Mouse (Mus musculus) forebrain, embryonic 16.5 days (tissue): Measurements from ENCODE around the gene Ltbp1. TPM values are rescaled to one million over a fixed set of nuclear protein-coding genes. Genes with fewer than 3 reads are reported as not detected.

Experiments used
- ATAC-seq: fragments of 200-750 bp; cut with Nextera tagmentation; 2 replicates; pipeline ENCODE4 v1.8.0; 2017; ENCODE audit warnings: mild to moderate bottlenecking, moderate library complexity
- H3K27ac ChIP-seq: fragments of 300-500 bp; sonication (generic); 2 replicates; pipeline ENCODE4 v1.5.1; 2014; ENCODE audit warnings: low read length, control low read depth
- H3K27me3 ChIP-seq: fragments of 300-500 bp; sonication (generic); replicated peaks from 2 replicates; pipeline ENCODE4 v1.6.1; 2014; ENCODE audit warnings: low read length; ENCODE audit not compliant: control insufficient read depth, insufficient read depth
- H3K36me3 ChIP-seq: fragments of 300-500 bp; sonication (generic); 2 replicates; pipeline ENCODE4 v1.6.1; 2014; ENCODE audit not compliant: control insufficient read depth, insufficient read depth
- H3K4me1 ChIP-seq: fragments of 300-500 bp; sonication (generic); replicated peaks from 2 replicates; pipeline ENCODE4 v1.6.1; 2014; ENCODE audit warnings: low read length; ENCODE audit not compliant: control insufficient read depth, insufficient read depth
- H3K4me2 ChIP-seq: fragments of 300-500 bp; sonication (generic); 2 replicates; pipeline ENCODE4 v1.6.1; 2014; ENCODE audit warnings: mild to moderate bottlenecking, low read length, control low read depth
- H3K4me3 ChIP-seq: fragments of 300-500 bp; sonication (generic); replicated peaks from 2 replicates; pipeline ENCODE4 v1.5.1; 2014; ENCODE audit warnings: mild to moderate bottlenecking, low read length, control low read depth
- H3K9ac ChIP-seq: fragments of 300-500 bp; sonication (generic); replicated peaks from 2 replicates; pipeline ENCODE4 v1.6.1; 2014; ENCODE audit warnings: low read depth, low read length, control low read depth
- H3K9me3 ChIP-seq: fragments of 300-500 bp; sonication (generic); 2 replicates; pipeline ENCODE4 v1.6.1; 2016; ENCODE audit warnings: low read length; ENCODE audit not compliant: control insufficient read depth
- WGBS: fragments of 180-500 bp; shearing (Covaris S2); extraction: QIAGEN DNeasy Blood & Tissue Kit; methylation state at CpG from one replicate; pipeline ENCODE4 v1.1.7; 2014; 5-methylcytosine and 5-hydroxymethylcytosine counted together
- polyA plus RNA-seq: library from polyadenylated mRNA; unstranded; fragments of >200 nt; fragmentation: Nextera tagmentation; extraction: Ambion mirVana; gene quantifications from 2 replicates; pipeline ENCODE4 v1.2.1, GENCODE M21; 2015

Ltbp1 gene
- polyA plus RNA-seq, 1 experiment from 2014 or later: 2.3 TPM

GRCm38 (mm10) chr17:75071174-75071573 lies 65.8 kb downstream of the Ltbp1 start:
- no peaks in the 10 kb centered on the region for H3K36me3 ChIP-seq
- H3K9ac ChIP-seq: no peak overlapping the region
- no peak for ATAC-seq
- no peak overlapping the region for H3K4me2 ChIP-seq
- H3K4me1 ChIP-seq: no peaks in the 10 kb centered on the region
- H3K27me3 ChIP-seq: no peaks in the 10 kb centered on the region
- H3K9me3 ChIP-seq: no peaks in the 10 kb centered on the region
- WGBS: 11% methylated on average over 2 of the region's 2 CpGs
- H3K27ac ChIP-seq: no peak overlapping the region
- H3K4me3 ChIP-seq: no peak overlapping the region

GRCm38 (mm10) chr17:75071749-75072148 lies 66.4 kb downstream of the Ltbp1 start:
- ATAC-seq: no peak
- H3K9ac ChIP-seq: no peak overlapping the region
- H3K27me3 ChIP-seq: no peaks in the 10 kb centered on the region
- H3K27ac ChIP-seq: no peak overlapping the region
- H3K4me2 ChIP-seq: no peak overlapping the region
- WGBS: 91% methylated on average over 2 of the region's 2 CpGs
- no peaks in the 10 kb centered on the region for H3K36me3 ChIP-seq
- no peaks in the 10 kb centered on the region for H3K9me3 ChIP-seq
- no peaks in the 10 kb centered on the region for H3K4me1 ChIP-seq
- no peak overlapping the region for H3K4me3 ChIP-seq

- no peaks in the 10 kb centered on the region for H3K27me3 ChIP-seq
- no peak overlapping the region for H3K4me2 ChIP-seq
- no peak overlapping the region for H3K9ac ChIP-seq
- no peak overlapping the region for H3K4me3 ChIP-seq
- H3K36me3 ChIP-seq: no peaks in the 10 kb centered on the region
- WGBS: 53% methylated on average over 8 of the region's 8 CpGs
- H3K27ac ChIP-seq: no peak overlapping the region
- no peaks in the 10 kb centered on the region for H3K9me3 ChIP-seq
- ATAC-seq: no peak
- H3K4me1 ChIP-seq: no peaks in the 10 kb centered on the region
Measured at GRCm38 (mm10) chr17:75073887-75074286, 68.5 kb downstream of the Ltbp1 start.

- 73% methylated on average over 19 of the region's 19 CpGs for WGBS
- Histone ChIP-seq H3K36me3 (no peaks in the 10 kb centered on the region), H3K4me3 (no peak overlapping the region), H3K4me1 (no peaks in the 10 kb centered on the region), H3K9me3 (no peaks in the 10 kb centered on the region), H3K9ac (no peak overlapping the region), H3K27ac (no peak overlapping the region), H3K27me3 (no peaks in the 10 kb centered on the region), H3K4me2 (no peak overlapping the region)
- ATAC-seq: no peak
Measured at GRCm38 (mm10) chr17:75074978-75075699, 69.8 kb downstream of the Ltbp1 start.

GRCm38 (mm10) chr17:75081401-75081800 lies 76.0 kb downstream of the Ltbp1 start:
- no peaks in the 10 kb centered on the region for H3K36me3 ChIP-seq
- H3K4me1 ChIP-seq: peaks cover 6% of the 10 kb centered on the region
- no peak for ATAC-seq
- H3K4me3 ChIP-seq: no peak overlapping the region
- H3K27me3 ChIP-seq: no peaks in the 10 kb centered on the region
- WGBS: 90% methylated on average over 2 of the region's 2 CpGs
- no peak overlapping the region for H3K27ac ChIP-seq
- H3K4me2 ChIP-seq: no peak overlapping the region
- H3K9ac ChIP-seq: no peak overlapping the region
- no peaks in the 10 kb centered on the region for H3K9me3 ChIP-seq

- Histone ChIP-seq H3K4me2 (no peak overlapping the region), H3K4me3 (no peak overlapping the region), H3K9me3 (no peaks in the 10 kb centered on the region), H3K9ac (no peak overlapping the region), H3K4me1 (peaks cover 6% of the 10 kb centered on the region), H3K27ac (no peak overlapping the region; the same call in 1 of the 2 replicates), H3K27me3 (no peaks in the 10 kb centered on the region), H3K36me3 (no peaks in the 10 kb centered on the region)
- ATAC-seq: 0 out of 2 replicates have a peak, but pooled peaks have one; percentile 40
Measured at GRCm38 (mm10) chr17:75082449-75082848, 77.1 kb downstream of the Ltbp1 start.

GRCm38 (mm10) chr17:75087296-75087941 lies 82.1 kb downstream of the Ltbp1 start:
- no peak overlapping the region for H3K4me3 ChIP-seq
- H3K27me3 ChIP-seq: no peaks in the 10 kb centered on the region
- H3K4me1 ChIP-seq: peaks cover 6% of the 10 kb centered on the region
- ATAC-seq: peak; percentile 69
- 56% methylated on average over 10 of the region's 10 CpGs for WGBS
- no peak overlapping the region for H3K4me2 ChIP-seq
- H3K27ac ChIP-seq: no peak overlapping the region
- no peaks in the 10 kb centered on the region for H3K9me3 ChIP-seq
- H3K9ac ChIP-seq: no peak overlapping the region
- H3K36me3 ChIP-seq: no peaks in the 10 kb centered on the region

- H3K27me3 ChIP-seq: no peaks in the 10 kb centered on the region
- ATAC-seq: no peak
- WGBS: 69% methylated on average over 4 of the region's 4 CpGs
- no peak overlapping the region for H3K4me3 ChIP-seq
- H3K4me1 ChIP-seq: 0 out of 2 replicates have a peak, but pooled peaks cover 3% of the 10 kb centered on the region
- H3K9ac ChIP-seq: no peak overlapping the region
- H3K9me3 ChIP-seq: no peaks in the 10 kb centered on the region
- no peak overlapping the region for H3K4me2 ChIP-seq
- H3K36me3 ChIP-seq: no peaks in the 10 kb centered on the region
- H3K27ac ChIP-seq: no peak overlapping the region
Measured at GRCm38 (mm10) chr17:75088232-75088631, 82.9 kb downstream of the Ltbp1 start.

GRCm38 (mm10) chr17:75088727-75089126 lies 83.4 kb downstream of the Ltbp1 start:
- 48% methylated on average over 11 of the region's 11 CpGs for WGBS
- Histone ChIP-seq H3K4me2 (no peak overlapping the region), H3K4me3 (no peak overlapping the region), H3K36me3 (no peaks in the 10 kb centered on the region), H3K9ac (no peak overlapping the region), H3K27ac (no peak overlapping the region), H3K27me3 (no peaks in the 10 kb centered on the region), H3K4me1 (0 out of 2 replicates have a peak, but pooled peaks cover 3% of the 10 kb centered on the region), H3K9me3 (no peaks in the 10 kb centered on the region)
- peak; percentile 84 for ATAC-seq
